Mouse (Mus musculus) hematopoietic stem cell, adult 5-6 weeks (primary cell): ENCODE measurements at regions not wholly inside any gene's neighbourhood (a gene's known extent, or its start where the extent isn't known, plus 50 kb on each side); places are given as distances from the start of the nearest gene placed in this dataset.

Experiments
- ATAC-seq, 2 experiments: fragments of 125-278 bp in 1 of 2; replicated peaks in 1 of 2; 2 replicates each; pipeline ENCODE4 v1.8.0; 2016 to 2017; ENCODE audit warnings: inconsistent platforms in 2 of 2, mild to moderate bottlenecking in 2 of 2, moderate number of reproducible peaks in 2 of 2, low read depth in 1 of 2, moderate TSS enrichment in 1 of 2; ENCODE audit not compliant: low FRiP score in 2 of 2, poor library complexity in 2 of 2, severe bottlenecking in 2 of 2, insufficient read depth in 1 of 2, low TSS enrichment in 1 of 2

- no peak for ATAC-seq
These were observed 526.6 kb downstream of the Fgf9 start for GRCm38 (mm10) chr14:58596936-58597335.

DNA sequence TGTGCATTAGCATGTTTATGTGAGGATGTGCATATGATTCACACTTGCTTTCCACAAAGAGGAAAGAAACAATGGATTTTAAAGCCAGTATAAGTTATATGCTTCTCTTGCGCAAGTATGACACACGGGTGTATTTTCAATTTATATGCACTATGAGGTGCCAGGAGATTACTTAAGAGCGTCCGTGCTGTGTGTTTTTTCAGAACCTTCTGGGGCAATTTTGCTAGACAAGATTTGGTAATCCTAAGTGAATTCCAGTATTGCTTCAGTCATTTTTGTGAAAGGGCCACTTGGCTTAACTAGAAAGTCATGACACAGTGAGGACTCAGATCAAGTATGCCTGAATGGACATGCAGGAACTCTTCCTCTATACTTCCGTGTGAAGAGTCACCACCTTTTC lies 511.5 kb downstream of the Fgf9 start:
- ATAC-seq = no peak

DNA sequence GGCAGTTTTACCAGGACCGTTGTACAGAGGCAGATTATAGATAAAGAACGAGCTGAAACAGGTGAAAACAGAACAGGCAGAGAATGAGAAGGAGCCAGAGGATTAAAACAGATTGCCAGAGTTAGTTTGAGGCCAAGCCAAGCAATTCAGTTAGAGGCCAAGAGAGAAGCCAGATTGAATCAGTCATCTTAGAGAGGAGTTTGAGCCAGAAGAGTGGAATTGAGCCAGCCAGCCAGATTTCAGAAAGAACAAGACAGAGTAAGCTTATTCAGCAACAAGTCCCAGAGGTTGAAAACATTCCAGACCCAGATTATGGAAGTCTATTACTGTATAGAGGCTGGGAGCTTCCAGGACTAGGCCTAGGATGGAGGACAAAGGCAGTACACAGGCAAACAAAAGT lies 499.7 kb downstream of the Fgf9 start:
- ATAC-seq = no peak

DNA sequence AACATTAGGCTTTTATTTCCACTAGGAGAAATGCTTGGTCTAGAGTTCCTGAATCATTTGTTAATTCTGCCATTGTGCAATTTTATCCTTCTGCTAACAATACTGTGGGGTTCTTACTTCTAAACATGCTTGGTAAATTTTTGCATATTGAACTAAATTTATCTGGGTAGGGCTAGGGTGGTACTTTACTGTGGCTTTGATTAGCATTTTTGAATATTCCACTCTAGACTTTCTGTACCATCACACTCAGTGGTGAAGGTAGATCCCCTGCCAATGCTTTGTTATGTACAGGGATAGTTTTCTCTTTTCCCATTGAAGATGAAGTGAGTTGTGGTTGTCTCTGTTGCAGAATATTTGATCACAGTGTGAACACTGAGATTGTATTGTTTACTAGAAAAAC lies 497.1 kb downstream of the Fgf9 start:
- no peak for ATAC-seq

DNA sequence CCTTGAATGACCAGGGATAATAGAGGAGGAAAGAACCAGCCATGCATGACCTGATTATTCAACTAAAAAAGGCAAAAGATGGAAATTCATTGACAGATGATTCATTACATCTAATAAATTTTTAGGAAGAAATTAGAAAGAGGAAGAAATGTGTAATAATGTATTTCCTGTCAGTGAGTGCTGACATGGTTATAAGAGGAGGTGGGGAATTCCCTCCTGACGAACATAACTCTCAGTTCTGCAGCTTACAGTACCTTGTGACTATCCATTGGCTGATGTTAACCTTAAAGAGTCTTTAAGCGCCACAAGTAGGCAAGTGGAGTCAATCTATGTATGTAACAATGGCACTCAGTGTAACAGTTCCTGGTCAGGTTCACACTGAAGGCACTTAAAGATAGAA lies 492.7 kb downstream of the Fgf9 start:
- no peak for ATAC-seq

DNA sequence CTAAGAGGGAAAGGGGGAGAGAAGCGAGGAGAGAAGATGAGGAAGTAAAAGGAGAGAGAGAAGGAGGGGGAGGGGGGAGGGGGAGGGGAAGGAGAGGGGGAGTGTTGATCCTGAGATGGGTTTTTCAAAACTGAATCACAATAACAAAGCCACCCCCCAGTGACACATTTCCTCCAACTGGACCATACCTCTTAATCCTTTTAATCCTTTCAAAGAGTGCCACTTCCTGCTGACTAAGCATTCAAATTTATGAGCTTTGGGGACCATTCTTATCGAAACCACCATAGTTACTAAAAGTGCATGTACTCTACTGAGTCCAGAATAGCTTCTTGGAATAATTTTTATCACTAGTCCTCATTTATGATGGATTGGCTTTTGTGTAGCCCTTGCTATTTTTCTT lies 480.4 kb downstream of the Fgf9 start:
- ATAC-seq = no peak

DNA sequence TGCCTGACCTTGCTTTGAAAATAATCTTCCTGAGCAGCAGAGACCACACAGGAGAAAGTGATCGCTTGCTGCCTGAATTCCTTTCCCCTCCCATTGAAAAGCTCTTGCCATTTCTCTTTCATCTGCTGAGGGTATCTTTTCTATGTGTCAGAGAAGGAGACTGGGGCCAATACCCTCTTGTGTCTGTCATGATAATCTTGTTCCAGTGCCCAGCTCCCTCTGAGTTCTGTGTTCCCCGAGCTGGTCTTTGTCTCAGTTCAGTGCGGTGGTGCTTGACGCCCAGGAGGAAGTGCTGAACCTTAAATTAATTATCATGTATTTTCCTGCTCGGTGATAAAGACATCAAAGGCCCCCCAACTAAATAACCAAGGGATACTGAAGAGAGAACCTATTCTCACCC lies 475.4 kb downstream of the Fgf9 start:
- ATAC-seq = no peak

DNA sequence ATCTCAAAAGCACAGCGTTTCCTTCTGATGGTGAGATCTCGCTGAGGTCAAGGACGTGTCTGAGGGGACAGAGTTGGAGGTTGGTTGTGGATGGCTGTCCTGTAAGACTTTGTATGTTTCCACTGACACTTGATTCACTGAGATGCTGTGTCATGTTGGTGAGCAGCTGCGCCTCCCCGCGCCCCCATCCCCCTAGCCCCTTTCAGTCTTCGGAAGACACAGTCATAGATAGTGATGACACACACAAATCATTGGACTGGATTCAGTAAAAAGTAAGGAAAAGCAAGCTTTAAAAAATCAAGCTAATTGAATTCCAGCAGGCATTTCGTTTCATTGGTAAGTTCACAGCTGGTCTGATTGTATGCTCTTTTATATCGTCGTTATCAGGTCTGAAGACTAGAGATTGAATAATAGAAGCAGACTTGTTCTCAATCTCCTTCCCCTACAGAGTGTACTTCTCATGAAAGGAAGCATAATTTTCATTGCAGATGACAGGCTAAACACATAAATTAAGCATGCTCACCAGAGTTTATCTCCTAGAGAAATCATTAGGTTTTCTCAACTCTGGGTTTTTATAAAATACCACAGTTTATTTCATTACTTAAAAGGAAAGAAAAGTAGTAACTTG lies 472.9 kb downstream of the Fgf9 start:
- ATAC-seq = no peak

GRCm38 (mm10) chr14:58538135-58538534 lies 467.8 kb downstream of the Fgf9 start:
- no peak for ATAC-seq

DNA sequence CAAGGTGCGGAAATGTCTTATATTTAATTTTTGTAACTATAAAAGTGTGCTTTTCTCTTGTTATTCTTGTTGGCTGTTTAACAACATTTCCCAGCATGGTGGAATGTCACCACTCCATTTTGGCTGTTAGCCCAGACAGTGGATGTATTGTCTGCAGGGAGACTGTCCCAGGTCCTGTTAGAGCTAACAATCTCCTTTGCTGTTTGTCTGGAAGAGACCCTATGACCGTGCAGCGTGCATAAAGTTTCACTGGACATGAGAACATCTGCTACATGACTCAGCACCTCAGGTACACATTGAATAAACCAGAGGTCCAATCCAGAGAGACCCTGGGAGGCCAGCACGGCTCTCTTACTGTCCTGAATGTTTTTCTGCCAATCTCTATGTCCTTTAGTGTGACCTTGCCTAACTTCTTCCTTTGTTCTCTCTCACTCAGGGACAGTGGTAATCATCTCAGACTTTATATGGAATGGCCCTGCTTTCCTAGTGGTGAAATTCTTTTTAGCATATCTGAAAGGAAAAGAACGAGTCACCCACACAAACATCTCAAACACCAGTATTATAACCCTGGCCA lies 450.7 kb downstream of the Fgf9 start:
- no peak for ATAC-seq

DNA sequence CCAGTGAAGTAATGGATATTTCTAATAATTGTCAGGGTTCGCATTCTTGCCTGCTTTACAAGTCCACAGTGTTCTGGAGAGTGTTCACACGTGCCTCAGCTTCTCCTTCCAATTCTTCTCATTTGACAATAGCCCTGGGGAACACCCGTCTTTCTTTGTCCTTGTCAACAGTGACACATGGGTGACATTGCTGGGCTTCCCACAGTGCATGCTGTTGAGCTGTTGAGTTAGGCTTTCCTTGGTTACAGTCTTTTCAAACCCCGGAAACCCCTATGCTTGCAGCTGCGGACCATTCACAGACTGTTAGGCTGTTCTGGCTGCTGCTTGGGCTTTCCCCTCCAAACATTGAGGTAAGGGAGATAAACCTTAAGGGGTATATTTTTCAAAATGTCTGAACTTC lies 450.0 kb downstream of the Fgf9 start:
- ATAC-seq = no peak

DNA sequence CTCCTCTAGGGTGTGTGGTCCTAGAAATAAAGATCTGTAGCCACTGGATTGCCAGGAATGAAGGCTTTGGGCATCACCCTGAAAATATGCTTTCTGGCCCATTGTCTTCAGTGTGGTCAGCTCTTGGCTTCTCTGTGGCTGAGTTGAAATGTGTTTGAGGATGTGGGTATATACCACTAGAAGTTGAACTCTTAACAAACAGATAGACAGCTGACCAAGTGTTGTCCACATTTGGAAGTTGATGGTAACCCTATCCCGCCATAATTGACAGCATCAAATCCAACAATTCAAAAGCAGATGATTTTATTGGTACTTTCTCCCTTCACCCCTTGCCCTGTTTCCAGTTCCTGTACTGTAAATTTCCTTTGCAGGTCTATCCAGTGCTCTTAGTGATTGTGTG lies 448.7 kb downstream of the Fgf9 start:
- ATAC-seq = no peak

- ATAC-seq = no peak
These were observed 446.2 kb downstream of the Fgf9 start for GRCm38 (mm10) chr14:58516543-58516942.

DNA sequence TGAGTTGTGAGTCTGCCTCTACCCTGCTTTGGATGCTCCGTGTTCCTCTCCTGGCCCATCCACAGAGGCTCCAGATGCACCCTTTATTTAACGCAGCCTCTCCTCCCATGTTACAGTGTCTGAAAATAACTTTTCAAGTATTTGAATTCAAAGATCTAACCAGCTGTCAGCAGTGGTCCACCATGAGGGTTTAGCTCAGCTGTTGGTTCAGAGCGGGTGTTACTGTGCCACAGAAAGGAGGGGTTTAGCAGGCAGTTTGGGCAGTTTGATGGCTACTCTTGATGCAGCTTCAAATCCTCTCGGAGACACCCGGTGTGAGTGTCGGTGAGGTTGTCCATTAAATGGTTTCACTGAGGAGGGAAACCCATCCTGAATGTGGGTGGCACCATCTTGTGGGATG lies 441.8 kb downstream of the Fgf9 start:
- ATAC-seq = no peak

DNA sequence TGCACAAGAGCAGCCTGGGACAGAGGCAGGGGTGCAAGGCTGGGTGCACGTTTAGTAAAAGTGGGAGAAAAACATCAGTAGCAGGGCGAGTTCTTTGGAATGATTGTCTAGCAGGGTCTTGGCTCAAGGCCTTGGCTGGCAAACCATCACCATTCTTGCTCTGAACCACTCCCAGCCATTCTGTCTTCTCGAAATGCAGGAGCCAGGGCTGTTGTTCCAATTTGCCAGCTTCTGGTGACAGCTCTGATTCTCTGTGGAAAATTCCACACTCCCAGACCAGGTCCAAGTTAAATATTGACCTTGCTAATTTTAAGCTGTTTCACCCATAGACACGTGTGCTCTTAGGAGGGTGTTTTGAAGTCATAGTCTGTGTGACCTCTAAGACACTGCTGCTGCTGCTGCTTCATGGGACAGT lies 441.2 kb downstream of the Fgf9 start:
- no peak for ATAC-seq

- no peak for ATAC-seq
These were observed 440.4 kb downstream of the Fgf9 start for GRCm38 (mm10) chr14:58510790-58511189.

GRCm38 (mm10) chr14:58509106-58509505 lies 438.8 kb downstream of the Fgf9 start:
- no peak for ATAC-seq

GRCm38 (mm10) chr14:58506490-58506889 lies 436.1 kb downstream of the Fgf9 start:
- ATAC-seq = no peak

- ATAC-seq = peak; percentile 73 to 74
These were observed 435.5 kb downstream of the Fgf9 start for GRCm38 (mm10) chr14:58505841-58506240.
